Mouse (Mus musculus) midbrain, embryonic 14.5 days (tissue): ENCODE data around the gene Btg2. TPM values are rescaled to one million over a fixed set of nuclear protein-coding genes. Genes with fewer than 3 reads are reported as not detected.
A peak's percentile ranks its signal among the peaks of the same experiment; 100 is the strongest.

ENCODE experiments used
- ATAC-seq: fragments of 200-750 bp; cut with Nextera tagmentation; 2 replicates; pipeline ENCODE4 v1.8.0; 2017; ENCODE audit warnings: moderate number of reproducible peaks, moderate library complexity; ENCODE audit not compliant: low FRiP score, low TSS enrichment
- DNase-seq: peaks from one replicate; pipeline ENCODE4 v3.0.0-alpha.2; 2015
- H3K27ac ChIP-seq: fragments of 300-500 bp; sonication (generic); replicated peaks from 2 replicates; pipeline ENCODE4 v1.5.1; 2014; ENCODE audit warnings: mild to moderate bottlenecking, low read depth, low read length, moderate library complexity
- H3K27me3 ChIP-seq: fragments of 300-500 bp; sonication (generic); 2 replicates; pipeline ENCODE4 v1.6.1; 2014; ENCODE audit warnings: low read length, control low read depth, mixed read lengths; ENCODE audit not compliant: control insufficient read depth, insufficient read depth
- H3K36me3 ChIP-seq: fragments of 300-500 bp; sonication (generic); 2 replicates; pipeline ENCODE4 v1.6.1; 2014; ENCODE audit warnings: low read length, control low read depth; ENCODE audit not compliant: control insufficient read depth, insufficient read depth
- H3K4me1 ChIP-seq: fragments of 300-500 bp; sonication (generic); 2 replicates; pipeline ENCODE4 v1.6.1; 2014; ENCODE audit warnings: mild to moderate bottlenecking, antibody characterized with exemption, low read length, control low read depth; ENCODE audit not compliant: control insufficient read depth, insufficient read depth
- H3K4me2 ChIP-seq: fragments of 300-500 bp; sonication (generic); 2 replicates; pipeline ENCODE4 v1.6.1; 2014; ENCODE audit warnings: mild to moderate bottlenecking, low read length, moderate library complexity
- H3K4me3 ChIP-seq: fragments of 300-500 bp; sonication (generic); replicated peaks from 2 replicates; pipeline ENCODE4 v1.5.1; 2014; ENCODE audit warnings: low read depth, low read length
- H3K9ac ChIP-seq: fragments of 300-500 bp; sonication (generic); replicated peaks from 2 replicates; pipeline ENCODE4 v1.6.1; 2014; ENCODE audit warnings: mild to moderate bottlenecking, low read length, moderate library complexity
- H3K9me3 ChIP-seq: fragments of 300-500 bp; sonication (generic); 2 replicates; pipeline ENCODE4 v1.6.1; 2016; ENCODE audit warnings: low read length, control low read depth, mixed read lengths; ENCODE audit not compliant: control insufficient read depth
- WGBS: fragments of 180-500 bp; shearing (Covaris S2); extraction: QIAGEN DNeasy Blood & Tissue Kit; methylation state at CpG from one replicate; pipeline ENCODE4 v1.1.7; 2014; 5-methylcytosine and 5-hydroxymethylcytosine counted together
- polyA plus RNA-seq: library from polyadenylated mRNA; unstranded; fragments of >200 nt; fragmentation: Nextera tagmentation; extraction: Ambion mirVana; gene quantifications from 2 replicates; pipeline ENCODE4 v1.2.1, GENCODE M21; 2014

Btg2 gene
- polyA plus RNA-seq, 1 experiment from 2014 or later = 61.1 TPM

DNA sequence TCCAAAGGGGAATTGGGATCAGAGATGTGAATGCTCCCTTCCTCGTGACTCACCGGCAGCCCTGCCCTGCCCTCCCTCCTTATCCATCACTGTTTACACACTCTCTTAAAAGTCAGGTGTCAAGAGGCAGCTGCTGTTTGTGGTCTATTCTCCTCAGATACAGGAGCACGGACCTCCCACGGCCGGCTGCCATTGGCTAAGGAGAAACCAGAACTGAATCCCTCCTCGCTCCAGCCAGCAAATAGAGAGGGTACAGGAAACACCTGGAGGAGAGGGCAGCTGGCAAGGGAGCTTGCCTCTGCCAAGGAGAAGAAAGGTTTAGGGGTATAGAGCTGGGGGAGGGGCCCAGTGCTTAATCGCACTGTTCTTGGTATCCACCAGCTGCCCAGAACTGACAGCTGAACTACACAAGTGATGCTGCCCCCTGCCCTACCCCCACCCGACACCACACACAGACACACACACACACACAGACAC is 11.7 kb downstream of the Btg2 start:
- Histone ChIP-seq H3K4me1 (peaks cover 51% of the 10 kb centered on the region), H3K4me3 (no peak overlapping the region), H3K4me2 (peak overlapping the region; percentile 21; the same call in 1 of the 2 replicates), H3K27me3 (no peaks in the 10 kb centered on the region), H3K9ac (no peak overlapping the region), H3K36me3 (no peaks in the 10 kb centered on the region), H3K27ac (peak overlapping the region; percentile 66; the same call in 1 of the 2 replicates), H3K9me3 (no peaks in the 10 kb centered on the region)
- 3% methylated on average over 8 of the region's 8 CpGs for WGBS
- DNase-seq (peak; percentile 65), ATAC-seq (no peak)

GRCm38 (mm10) chr1:134066554-134066953 is 12.4 kb downstream of the Btg2 start:
- DNase-seq = no peak
- Histone ChIP-seq H3K4me3 (no peak overlapping the region), H3K9me3 (no peaks in the 10 kb centered on the region), H3K4me1 (peaks cover 56% of the 10 kb centered on the region), H3K4me2 (0 out of 2 replicates have a peak overlapping the region, but pooled peaks have one; percentile 21), H3K9ac (no peak overlapping the region), H3K36me3 (no peaks in the 10 kb centered on the region), H3K27me3 (no peaks in the 10 kb centered on the region), H3K27ac (peak overlapping the region; percentile 66)
- ATAC-seq = no peak
- 47% methylated on average over 3 of the region's 3 CpGs for WGBS

DNA sequence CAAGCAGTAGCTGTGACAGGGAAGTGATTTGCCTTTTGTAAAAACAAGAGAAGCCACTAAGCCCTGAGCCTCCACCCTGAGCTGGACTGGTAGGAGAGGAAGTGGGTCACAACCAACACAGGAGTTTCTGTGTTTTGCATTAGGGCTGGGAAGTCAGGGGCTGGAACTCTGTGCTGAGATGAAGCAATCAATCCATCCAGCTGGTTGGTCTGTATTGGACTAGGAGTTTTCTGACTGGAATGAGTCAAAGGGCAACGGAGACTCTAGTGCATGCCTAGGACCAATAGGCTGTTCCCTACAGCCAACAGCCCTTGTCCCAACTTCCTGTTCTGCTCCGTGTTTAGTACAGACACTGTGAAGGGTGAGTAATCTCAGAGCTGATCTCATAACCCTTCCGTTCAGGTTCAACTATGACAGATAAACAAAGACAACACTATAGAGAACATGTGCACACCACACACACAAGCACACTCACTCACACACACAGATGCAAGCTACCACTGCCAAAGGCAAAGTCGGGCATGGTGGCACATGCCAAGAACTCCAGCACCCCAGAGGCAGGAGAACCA is 13.6 kb downstream of the Btg2 start:
- Histone ChIP-seq H3K27me3 (no peaks in the 10 kb centered on the region), H3K9me3 (no peaks in the 10 kb centered on the region), H3K4me1 (peaks cover 60% of the 10 kb centered on the region), H3K4me2 (no peak overlapping the region), H3K27ac (peak overlapping the region; percentile 94), H3K36me3 (no peaks in the 10 kb centered on the region), H3K4me3 (no peak overlapping the region), H3K9ac (no peak overlapping the region)
- WGBS = 62% methylated on average over 4 of the region's 4 CpGs
- ATAC-seq (no peak), DNase-seq (no peak)

GRCm38 (mm10) chr1:134064296-134064831 is 14.6 kb downstream of the Btg2 start:
- Histone ChIP-seq H3K4me3 (no peak overlapping the region), H3K27me3 (no peaks in the 10 kb centered on the region), H3K4me1 (peaks cover 68% of the 10 kb centered on the region), H3K36me3 (no peaks in the 10 kb centered on the region), H3K27ac (peak overlapping the region; percentile 94), H3K9ac (no peak overlapping the region), H3K9me3 (no peaks in the 10 kb centered on the region), H3K4me2 (peak overlapping the region; percentile 80)
- 60% methylated on average over 2 of the region's 2 CpGs for WGBS
- ATAC-seq (no peak), DNase-seq (no peak)

DNA sequence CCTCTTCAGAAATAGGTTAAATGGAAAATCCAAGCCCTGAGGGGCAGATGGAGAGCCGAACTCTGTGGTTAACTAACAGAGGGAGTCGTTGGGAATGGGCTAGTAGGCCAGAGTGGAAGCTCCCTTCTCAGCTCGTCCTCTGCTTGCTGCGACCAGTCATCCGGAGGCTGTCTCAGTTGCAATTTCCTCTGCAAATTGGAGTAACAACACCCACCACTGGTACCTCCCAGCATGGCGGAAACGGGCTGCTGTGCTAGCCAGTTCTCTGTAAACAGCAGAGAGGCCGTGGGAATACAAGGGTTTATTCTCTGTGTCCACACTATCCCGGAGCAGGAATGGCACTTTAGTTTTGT is 15.2 kb downstream of the Btg2 start:
- H3K27me3 ChIP-seq = no peaks in the 10 kb centered on the region
- DNase-seq (no peak), ATAC-seq (no peak)
- H3K9ac ChIP-seq = peak overlapping the region; percentile 39
- H3K4me3 ChIP-seq = no peak overlapping the region
- H3K4me1 ChIP-seq = peaks cover 68% of the 10 kb centered on the region
- peak overlapping the region; percentile 94 for H3K27ac ChIP-seq
- H3K36me3 ChIP-seq = no peaks in the 10 kb centered on the region
- 2% methylated on average over 9 of the region's 9 CpGs for WGBS
- peak overlapping the region; percentile 80 for H3K4me2 ChIP-seq
- no peaks in the 10 kb centered on the region for H3K9me3 ChIP-seq

- H3K36me3 ChIP-seq = no peaks in the 10 kb centered on the region
- peak overlapping the region; percentile 39 for H3K9ac ChIP-seq
- peak overlapping the region; percentile 80 for H3K4me2 ChIP-seq
- H3K4me3 ChIP-seq = no peak overlapping the region
- H3K9me3 ChIP-seq = no peaks in the 10 kb centered on the region
- H3K27ac ChIP-seq = peak overlapping the region; percentile 94
- peak; percentile 73 for ATAC-seq
- H3K4me1 ChIP-seq = peaks cover 68% of the 10 kb centered on the region
- DNase-seq = peak; percentile 88
- under 1% methylated on average over 33 of the region's 33 CpGs for WGBS
- no peaks in the 10 kb centered on the region for H3K27me3 ChIP-seq
These were observed 15.7 kb downstream of the Btg2 start for GRCm38 (mm10) chr1:134063086-134063772.

GRCm38 (mm10) chr1:134062411-134063085 is 16.4 kb downstream of the Btg2 start:
- H3K9me3 ChIP-seq = no peaks in the 10 kb centered on the region
- peak overlapping the region; percentile 39 for H3K9ac ChIP-seq
- H3K36me3 ChIP-seq = no peaks in the 10 kb centered on the region
- peak overlapping the region; percentile 80 for H3K4me2 ChIP-seq
- DNase-seq (peak; percentile 90), ATAC-seq (peak; percentile 60)
- peaks cover 68% of the 10 kb centered on the region for H3K4me1 ChIP-seq
- H3K27ac ChIP-seq = peak overlapping the region; percentile 94
- H3K4me3 ChIP-seq = no peak overlapping the region
- H3K27me3 ChIP-seq = no peaks in the 10 kb centered on the region
- WGBS = 3% methylated on average over 11 of the region's 11 CpGs

GRCm38 (mm10) chr1:134061915-134062314 is 17.0 kb downstream of the Btg2 start:
- no peak for ATAC-seq
- Histone ChIP-seq H3K4me2 (peak overlapping the region; percentile 80; the same call in 1 of the 2 replicates), H3K27ac (peak overlapping the region; percentile 94), H3K9ac (no peak overlapping the region), H3K4me3 (no peak overlapping the region), H3K9me3 (no peaks in the 10 kb centered on the region), H3K27me3 (no peaks in the 10 kb centered on the region), H3K4me1 (peaks cover 63% of the 10 kb centered on the region), H3K36me3 (no peaks in the 10 kb centered on the region)
- WGBS = 33% methylated on average over 3 of the region's 3 CpGs
- DNase-seq = no peak
